Mouse (Mus musculus): ENCODE results near the gene Ceacam19. TPM values are rescaled to one million over a fixed set of nuclear protein-coding genes. Genes with fewer than 3 reads are reported as not detected.

Ceacam19 gene
- polyA plus RNA-seq, 1 experiment from 2014 or later = 1.1 TPM

DNA sequence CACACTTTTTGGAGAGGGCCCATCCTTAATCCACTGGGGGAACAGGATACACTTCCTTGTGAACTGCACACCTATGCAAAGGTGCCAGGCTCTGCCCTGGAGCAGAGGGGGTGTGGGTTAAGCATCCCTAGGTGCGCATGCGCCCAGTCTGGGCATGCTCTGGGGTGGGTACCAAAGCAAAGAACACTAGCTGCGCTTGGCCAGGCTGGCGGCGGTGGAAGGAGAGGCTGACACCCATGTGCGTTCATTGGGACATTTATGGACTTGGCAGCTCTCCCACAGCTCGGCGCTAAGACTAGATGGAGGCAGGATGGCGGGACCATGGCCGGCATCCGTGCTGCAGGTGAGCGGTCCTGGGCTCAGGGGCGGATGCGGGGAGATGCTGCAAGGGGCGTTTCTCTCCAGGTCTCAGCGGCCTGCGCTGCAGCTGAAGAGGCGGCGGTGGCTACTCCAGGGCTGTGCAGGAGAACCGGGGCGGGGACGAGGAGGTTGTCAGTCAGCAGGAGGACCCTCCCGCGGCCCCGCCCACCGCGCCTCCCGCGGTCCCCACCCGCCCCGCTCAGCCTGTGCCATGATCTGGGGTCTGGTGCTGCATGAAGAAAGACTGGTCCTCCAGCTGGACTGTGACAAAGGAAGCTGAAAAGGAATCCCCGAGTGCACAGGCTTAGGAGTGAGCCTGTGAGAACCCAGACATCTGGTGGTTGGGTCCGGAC, 35.8 kb downstream of the Ceacam19 start, which contains the start of gene Gm19345:
Gm19345 (plus strand) TSS at position 146 of the 713 bp plus-strand sequence.
- Histone ChIP-seq H3K4me3 (replicated peaks) (peak within 1 kb of the TSS; percentile 20), H3K27ac (no peak within 1 kb of the TSS), H3K4me1 (peaks cover 10% of the 10 kb centered on the region), H3K27me3 (replicated peaks) (peaks cover 15% of the 10 kb centered on the region), H3K9me3 (no peaks in the 10 kb centered on the region), H3K4me2 (peak within 1 kb of the TSS; percentile 49), H3K9ac (no peak within 1 kb of the TSS), H3K36me3 (no peaks in the 10 kb centered on the region)
- peak; percentile 53 for ATAC-seq (ENCODE audit: insufficient read depth, low FRiP score, low read depth)
- WGBS = 4% methylated on average over 33 of the region's 33 CpGs

DNA sequence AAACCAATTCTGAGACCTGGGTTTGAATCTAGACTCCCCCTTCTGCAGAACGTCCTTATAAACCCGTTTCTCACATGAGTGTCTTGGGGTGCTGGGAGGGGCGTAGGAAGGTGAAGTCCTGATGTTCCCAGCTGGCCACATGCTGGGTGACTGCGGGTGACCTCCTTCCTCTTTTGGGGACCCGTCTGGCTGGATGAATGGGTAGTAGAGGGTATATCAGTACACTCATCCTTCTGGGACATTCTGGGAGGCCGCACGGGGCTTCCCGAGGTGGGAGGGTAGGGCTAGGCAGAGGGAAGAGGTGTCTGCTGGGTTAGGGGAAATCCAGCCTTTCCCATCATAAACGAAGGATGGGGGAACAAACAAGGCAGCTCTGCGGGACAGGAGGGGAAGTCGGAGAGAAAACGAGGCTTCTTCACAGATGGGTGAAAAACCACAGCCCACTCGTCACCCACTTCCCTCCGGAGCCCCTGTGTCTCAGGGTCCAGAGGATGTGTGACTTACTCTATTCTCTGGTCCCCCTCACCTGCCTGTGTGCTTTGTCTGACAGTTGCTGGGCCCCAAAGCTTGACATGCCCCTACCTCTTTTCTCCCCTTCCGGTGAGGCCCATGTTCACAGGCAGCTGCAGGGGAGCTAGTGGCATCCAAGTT, 43.1 kb downstream of the Ceacam19 start:
- 67% methylated on average over 15 of the region's 15 CpGs for WGBS
- ATAC-seq (ENCODE audit: insufficient read depth, low FRiP score, low read depth) = no peak
- no peak overlapping the region for H3K9ac ChIP-seq
- no peak overlapping the region for H3K4me3 ChIP-seq (replicated peaks)
- H3K36me3 ChIP-seq = no peaks in the 10 kb centered on the region
- H3K27me3 ChIP-seq (replicated peaks) = peaks cover 7% of the 10 kb centered on the region; the same call in 1 of the 2 replicates
- peaks cover 10% of the 10 kb centered on the region for H3K4me1 ChIP-seq
- H3K9me3 ChIP-seq = no peaks in the 10 kb centered on the region
- H3K4me2 ChIP-seq = no peak overlapping the region
- no peak overlapping the region for H3K27ac ChIP-seq

DNA sequence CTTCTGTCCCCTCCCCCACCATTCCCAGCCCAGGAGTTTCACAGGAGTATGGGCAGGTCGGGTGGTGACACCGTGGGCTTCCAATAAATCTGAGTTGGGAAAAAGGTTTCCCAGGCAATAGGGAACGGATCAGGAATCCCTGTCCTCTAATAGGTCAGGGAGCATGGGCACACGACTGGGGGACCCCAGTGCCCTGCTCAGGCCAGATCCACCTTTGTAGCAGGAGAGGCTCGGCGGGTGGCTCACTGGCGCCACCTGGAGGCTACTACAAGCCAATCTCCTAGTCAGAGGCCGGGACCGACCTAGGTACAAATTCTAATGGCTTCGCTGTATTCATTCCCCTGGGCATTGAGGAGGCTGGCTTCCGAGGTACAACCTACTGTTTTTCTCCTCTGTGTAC, 44.2 kb downstream of the Ceacam19 start:
- Histone ChIP-seq H3K4me1 (peaks cover 10% of the 10 kb centered on the region), H3K27ac (no peak overlapping the region), H3K4me3 (replicated peaks) (no peak overlapping the region), H3K36me3 (no peaks in the 10 kb centered on the region), H3K27me3 (replicated peaks) (peaks cover 7% of the 10 kb centered on the region; the same call in 1 of the 2 replicates), H3K9me3 (no peaks in the 10 kb centered on the region), H3K9ac (no peak overlapping the region), H3K4me2 (peak overlapping the region; percentile 28; the same call in 1 of the 2 replicates)
- 2% methylated on average over 11 of the region's 11 CpGs for WGBS
- 0 out of 2 replicates have a peak, but pooled peaks have one; percentile 48 for ATAC-seq (ENCODE audit: insufficient read depth, low FRiP score, low read depth)

DNA sequence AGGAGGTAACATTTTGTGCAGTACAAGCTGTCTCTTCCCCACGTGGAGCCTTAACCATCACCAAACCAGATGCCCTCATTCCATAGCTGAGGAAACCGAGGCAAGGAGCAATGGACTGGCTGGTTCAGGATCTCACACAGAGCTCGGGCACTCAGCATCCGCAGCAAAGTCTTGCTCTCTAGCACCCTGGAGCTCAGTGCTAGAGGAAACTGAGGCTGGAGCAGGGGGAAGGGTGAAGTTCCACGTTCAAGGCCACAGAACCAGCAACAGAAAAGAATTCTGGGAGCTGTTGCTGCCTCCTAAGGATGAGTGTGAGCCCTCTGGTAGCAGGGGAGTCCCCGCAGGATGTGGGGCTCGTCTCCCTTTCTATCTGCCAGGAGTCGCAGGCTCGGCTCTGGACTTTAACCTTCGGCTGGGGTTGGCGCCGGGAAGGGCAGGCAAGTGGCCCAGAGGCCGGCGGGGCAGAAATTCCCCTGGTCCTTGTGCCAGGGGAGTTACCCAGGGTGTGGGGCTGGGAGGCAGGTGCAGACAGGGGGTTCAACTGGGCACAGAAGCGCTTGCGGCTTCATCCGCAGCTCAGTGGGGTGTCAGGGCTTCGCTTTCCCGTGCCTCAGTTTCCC, 44.8 kb downstream of the Ceacam19 start:
- H3K9me3 ChIP-seq = no peaks in the 10 kb centered on the region
- no peak overlapping the region for H3K27ac ChIP-seq
- no peaks in the 10 kb centered on the region for H3K36me3 ChIP-seq
- H3K27me3 ChIP-seq (replicated peaks) = peaks cover 7% of the 10 kb centered on the region; the same call in 1 of the 2 replicates
- 37% methylated on average over 19 of the region's 19 CpGs for WGBS
- no peak overlapping the region for H3K4me3 ChIP-seq (replicated peaks)
- ATAC-seq (ENCODE audit: insufficient read depth, low FRiP score, low read depth) = 0 out of 2 replicates have a peak, but pooled peaks have one; percentile 3
- H3K4me1 ChIP-seq = peaks cover 10% of the 10 kb centered on the region
- H3K9ac ChIP-seq = no peak overlapping the region
- H3K4me2 ChIP-seq = peak overlapping the region; percentile 28; the same call in 1 of the 2 replicates

DNA sequence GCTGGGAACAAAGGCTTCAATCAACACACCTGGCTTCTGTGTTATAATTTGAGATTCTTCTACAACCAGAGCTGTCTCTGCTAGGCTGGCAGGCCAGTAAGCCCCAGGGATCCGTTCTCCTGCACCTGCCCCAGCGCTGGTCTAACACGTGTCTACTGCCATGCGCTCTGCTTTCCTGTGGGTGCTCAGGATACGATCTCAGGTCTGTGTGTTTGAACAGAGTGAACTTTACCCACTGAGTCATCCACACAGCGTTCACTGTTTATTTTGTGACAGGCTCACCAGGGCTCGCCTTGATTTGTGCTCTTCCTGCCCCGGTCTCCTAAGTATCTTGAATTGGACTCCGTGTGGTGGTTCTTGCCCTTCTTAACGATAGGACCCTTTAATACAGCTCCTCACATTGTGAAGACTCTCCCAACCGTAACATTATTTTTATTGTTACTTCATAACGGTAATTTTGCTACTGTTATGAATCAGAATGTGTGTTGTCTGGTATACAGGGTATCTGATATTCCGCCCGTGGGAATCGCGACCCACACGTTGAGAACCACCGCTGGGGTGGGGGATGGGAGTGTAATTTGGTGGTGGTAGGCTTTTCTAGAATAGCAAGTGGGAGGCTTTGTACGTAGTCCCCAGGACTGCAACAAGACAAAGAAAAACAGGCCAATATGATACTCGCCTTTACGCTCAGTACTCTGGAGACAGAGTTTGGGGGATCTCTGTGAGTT, 45.9 kb downstream of the Ceacam19 start:
- WGBS = 61% methylated on average over 21 of the region's 21 CpGs
- ATAC-seq (ENCODE audit: insufficient read depth, low FRiP score, low read depth) = peak; percentile 90
- H3K27ac ChIP-seq = peak overlapping the region; percentile 60

DNA sequence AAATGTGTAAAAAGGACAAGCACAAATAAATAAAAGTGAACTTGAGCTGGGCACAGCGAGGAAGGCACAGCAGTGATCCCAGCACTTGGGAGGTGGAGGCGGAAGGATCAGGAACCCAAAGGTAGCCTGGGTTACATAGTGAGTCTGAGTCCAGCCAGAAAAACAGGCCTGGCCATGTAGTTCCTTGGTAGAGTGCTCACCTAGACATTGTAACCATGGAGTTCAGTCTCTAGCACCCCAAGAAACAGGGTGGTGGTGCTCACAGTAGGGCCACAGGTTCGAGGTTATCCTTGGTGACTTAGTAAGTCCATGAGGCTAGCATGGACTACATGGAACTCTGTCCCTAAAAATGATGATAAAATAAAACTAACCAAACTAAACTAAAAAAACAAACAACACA, 46.8 kb downstream of the Ceacam19 start:
- H3K27me3 ChIP-seq (replicated peaks) = peaks cover 7% of the 10 kb centered on the region; the same call in 1 of the 2 replicates
- no peak overlapping the region for H3K4me3 ChIP-seq (replicated peaks)
- peak overlapping the region; percentile 60; the same call in 1 of the 2 replicates for H3K27ac ChIP-seq
- no peak overlapping the region for H3K9ac ChIP-seq
- ATAC-seq (ENCODE audit: insufficient read depth, low FRiP score, low read depth) = no peak
- H3K36me3 ChIP-seq = no peaks in the 10 kb centered on the region
- no peak overlapping the region for H3K4me2 ChIP-seq
- peaks cover 7% of the 10 kb centered on the region for H3K4me1 ChIP-seq
- H3K9me3 ChIP-seq = no peaks in the 10 kb centered on the region
- 79% methylated on average over 3 of the region's 3 CpGs for WGBS

More for the DNA sequence above, 45.9 kb downstream of the Ceacam19 start:
- peaks cover 7% of the 10 kb centered on the region for H3K4me1 ChIP-seq
- H3K27me3 ChIP-seq (replicated peaks) = peaks cover 7% of the 10 kb centered on the region; the same call in 1 of the 2 replicates
- no peaks in the 10 kb centered on the region for H3K9me3 ChIP-seq
- H3K36me3 ChIP-seq = no peaks in the 10 kb centered on the region
- H3K4me2 ChIP-seq = no peak overlapping the region
- H3K9ac ChIP-seq = no peak overlapping the region
- no peak overlapping the region for H3K4me3 ChIP-seq (replicated peaks)

DNA sequence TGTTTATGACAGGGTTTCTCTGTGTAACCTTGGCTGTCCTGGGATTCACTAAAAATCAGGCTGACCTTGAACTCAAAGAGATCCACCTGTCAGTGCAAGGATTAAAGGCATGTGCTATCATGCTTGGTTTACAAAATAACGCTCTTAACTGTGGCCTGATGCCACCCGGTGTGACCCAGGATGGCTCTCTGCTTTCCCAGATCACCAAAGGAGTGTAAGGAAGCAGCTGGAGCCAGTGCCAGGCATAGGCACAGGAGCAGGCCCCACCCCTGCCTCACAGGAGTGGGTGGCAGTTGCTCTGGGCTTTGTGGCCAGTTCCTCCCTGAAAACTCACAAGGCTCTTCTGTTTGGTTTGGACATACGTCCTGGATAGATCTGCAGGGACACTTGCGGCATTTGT, 47.4 kb downstream of the Ceacam19 start:
- no peak for ATAC-seq (ENCODE audit: insufficient read depth, low FRiP score, low read depth)
- no peak overlapping the region for H3K4me3 ChIP-seq (replicated peaks)
- peak overlapping the region; percentile 8; the same call in 1 of the 2 replicates for H3K27ac ChIP-seq
- H3K9me3 ChIP-seq = no peaks in the 10 kb centered on the region
- H3K4me2 ChIP-seq = no peak overlapping the region
- peaks cover 7% of the 10 kb centered on the region; the same call in 1 of the 2 replicates for H3K27me3 ChIP-seq (replicated peaks)
- H3K4me1 ChIP-seq = peaks cover 7% of the 10 kb centered on the region
- no peak overlapping the region for H3K9ac ChIP-seq
- WGBS = 63% methylated on average over 4 of the region's 4 CpGs
- no peaks in the 10 kb centered on the region for H3K36me3 ChIP-seq

DNA sequence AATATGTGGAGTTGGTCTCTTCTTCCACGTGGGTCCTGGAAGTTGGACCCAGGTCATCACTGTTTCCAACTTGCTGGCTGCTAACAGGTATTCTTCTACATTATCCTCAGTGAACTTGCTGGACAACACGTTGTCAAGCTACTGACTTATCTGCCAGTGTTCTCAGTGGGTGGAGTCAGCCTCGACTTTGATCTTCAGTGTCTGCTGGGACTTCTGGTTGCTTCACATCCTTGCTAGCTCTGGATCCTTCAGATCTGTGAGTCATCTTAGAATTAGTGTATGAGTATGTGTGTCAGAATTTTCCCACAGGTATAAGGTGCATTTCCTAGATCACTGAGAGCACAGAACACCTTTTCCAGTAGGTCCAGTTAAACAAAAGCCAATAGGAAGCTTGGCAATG, 50.9 kb downstream of the Ceacam19 start:
- 54% methylated on average over 3 of the region's 3 CpGs for WGBS
- Histone ChIP-seq H3K4me2 (no peak overlapping the region), H3K27me3 (replicated peaks) (no peaks in the 10 kb centered on the region), H3K9me3 (no peaks in the 10 kb centered on the region), H3K9ac (no peak overlapping the region), H3K27ac (no peak overlapping the region), H3K36me3 (no peaks in the 10 kb centered on the region), H3K4me1 (peaks cover 3% of the 10 kb centered on the region; the same call in 1 of the 2 replicates), H3K4me3 (replicated peaks) (no peak overlapping the region)
- no peak for ATAC-seq (ENCODE audit: insufficient read depth, low FRiP score, low read depth)

DNA sequence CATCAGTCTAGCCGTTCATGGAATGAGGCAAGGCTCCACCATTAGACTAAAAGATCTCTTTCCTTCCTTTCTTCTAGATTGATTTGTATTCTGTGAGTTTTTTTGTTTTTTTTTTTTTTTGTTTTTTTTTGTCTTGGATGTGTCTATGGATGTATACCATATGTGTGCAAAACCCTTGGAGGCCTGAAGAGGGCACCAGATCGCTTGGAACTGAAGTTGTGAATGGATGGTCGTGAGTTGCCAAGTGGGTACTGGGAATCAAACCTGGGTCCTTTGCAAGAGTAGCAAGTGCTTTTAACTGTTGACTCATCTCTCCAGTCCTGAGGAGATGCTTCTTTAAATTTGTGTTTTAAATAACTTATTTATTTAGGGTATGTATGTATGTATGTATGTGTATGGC, 53.7 kb downstream of the Ceacam19 start:
- Histone ChIP-seq H3K4me1 (peaks cover 21% of the 10 kb centered on the region), H3K27me3 (replicated peaks) (no peaks in the 10 kb centered on the region), H3K9me3 (no peaks in the 10 kb centered on the region), H3K4me2 (no peak overlapping the region), H3K9ac (no peak overlapping the region), H3K4me3 (replicated peaks) (no peak overlapping the region), H3K27ac (no peak overlapping the region), H3K36me3 (no peaks in the 10 kb centered on the region)
- ATAC-seq (ENCODE audit: insufficient read depth, low FRiP score, low read depth) = no peak
- 62% methylated on average over 3 of the region's 3 CpGs for WGBS

DNA sequence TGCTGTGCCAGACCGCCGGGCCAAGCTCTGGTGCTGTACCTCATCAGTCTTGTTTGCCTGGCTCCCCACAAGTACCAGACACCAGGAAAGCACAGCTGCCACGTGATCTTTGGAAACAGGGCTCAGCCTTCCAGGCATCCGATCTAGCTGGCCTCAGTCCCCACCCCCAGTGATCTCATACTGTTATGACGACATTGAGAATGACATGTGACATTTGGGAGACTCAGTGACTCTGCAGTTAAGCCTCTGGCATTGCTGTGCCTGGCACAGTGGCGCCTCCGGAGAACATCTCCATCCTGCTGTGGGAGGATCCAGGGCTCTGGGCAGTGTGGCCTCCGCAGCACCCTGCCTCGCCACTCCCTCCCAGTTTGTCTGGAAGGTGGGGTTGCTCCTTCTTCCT, 55.9 kb downstream of the Ceacam19 start:
- Histone ChIP-seq H3K36me3 (no peaks in the 10 kb centered on the region), H3K4me3 (replicated peaks) (no peak overlapping the region), H3K9ac (no peak overlapping the region), H3K4me2 (no peak overlapping the region), H3K27ac (no peak overlapping the region), H3K4me1 (peaks cover 22% of the 10 kb centered on the region), H3K27me3 (replicated peaks) (no peaks in the 10 kb centered on the region), H3K9me3 (no peaks in the 10 kb centered on the region)
- 44% methylated on average over 9 of the region's 9 CpGs for WGBS
- no peak for ATAC-seq (ENCODE audit: insufficient read depth, low FRiP score, low read depth)

DNA sequence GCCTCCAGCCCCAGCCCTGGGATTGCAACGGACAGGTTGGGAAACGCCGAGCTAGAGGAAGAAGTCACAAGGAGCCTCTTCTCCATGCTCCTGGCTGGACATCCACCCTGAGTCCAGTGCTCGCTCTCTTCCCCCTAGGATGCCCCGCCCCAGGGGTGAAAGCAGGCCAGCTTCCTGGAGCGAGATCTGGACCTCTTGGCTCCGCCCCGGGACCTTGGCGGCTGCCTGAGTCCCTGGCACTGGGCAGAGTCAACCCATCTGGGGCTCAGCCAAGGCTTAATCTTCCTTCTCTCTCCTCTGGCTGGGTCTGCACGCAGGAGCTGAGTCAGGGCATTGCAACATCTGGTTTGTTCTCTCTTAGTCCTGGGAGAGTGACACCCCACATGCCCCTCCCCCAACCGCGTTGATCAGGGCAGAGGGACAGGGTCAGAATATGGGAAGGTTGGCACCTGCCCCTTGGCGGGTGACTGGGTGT, 57.0 kb downstream of the Ceacam19 start:
- H3K9ac ChIP-seq = no peak overlapping the region
- peaks cover 26% of the 10 kb centered on the region for H3K4me1 ChIP-seq
- H3K9me3 ChIP-seq = no peaks in the 10 kb centered on the region
- no peak overlapping the region for H3K4me3 ChIP-seq (replicated peaks)
- no peaks in the 10 kb centered on the region for H3K36me3 ChIP-seq
- peak overlapping the region; percentile 53 for H3K27ac ChIP-seq
- H3K27me3 ChIP-seq (replicated peaks) = no peaks in the 10 kb centered on the region
- peak overlapping the region; percentile 15 for H3K4me2 ChIP-seq
- 19% methylated on average over 13 of the region's 13 CpGs for WGBS
- peak; percentile 86 for ATAC-seq (ENCODE audit: insufficient read depth, low FRiP score, low read depth)

Measured in stomach, embryonic 15.5 days (tissue).